Mouse (Mus musculus) megakaryocyte progenitor cell, adult 5-6 weeks (primary cell): ENCODE data around the gene Ripk1. TPM values are rescaled to one million over a fixed set of nuclear protein-coding genes. Genes with fewer than 3 reads are reported as not detected.
"Not testable (repeated sequence)": the region's sequence is repeated elsewhere in the genome, so short reads cannot be mapped to it uniquely, and the experiment has no call there.

Experiments used
- ATAC-seq: replicated peaks from 2 replicates; pipeline ENCODE4 v1.8.0; 2016; ENCODE audit warnings: mild to moderate bottlenecking, moderate TSS enrichment, inconsistent platforms; ENCODE audit not compliant: poor library complexity
- total RNA-seq, 2 experiments: library from RNA; stranded (forward) in 1 of 2; stranded (reverse) in 1 of 2; fragments of 157-497, 149-512 nt in 1 of 2; fragments of 200-1000 nt in 1 of 2; gene quantifications; 2 replicates each; pipeline versions ENCODE4 v1.2.3 to v1.2.4; 2015 to 2017

The Ripk1 gene
- total RNA-seq, 2 experiments from 2014 or later: 42.9 to 49.6 TPM

DNA sequence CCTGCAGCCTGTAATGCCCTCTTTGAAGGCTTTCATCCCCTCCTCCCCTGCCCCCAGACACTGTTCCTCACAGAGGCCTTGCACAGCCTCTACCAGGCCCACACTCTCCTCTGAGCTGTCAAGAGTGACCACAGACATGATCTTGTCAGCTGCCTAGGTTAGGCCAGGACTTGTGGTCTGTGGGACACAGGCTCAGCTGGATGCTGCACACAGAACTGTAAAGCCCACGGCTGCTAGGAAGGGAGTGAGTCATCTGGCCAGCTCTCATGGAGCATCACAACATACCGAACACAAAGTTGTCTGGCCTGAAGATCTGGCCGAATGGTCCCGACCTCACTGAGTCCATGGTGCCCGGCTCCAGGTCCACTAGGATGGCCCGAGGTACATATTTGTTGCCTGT lies 73.7 kb downstream of the Ripk1 start:
- not testable (repeated sequence) for ATAC-seq

DNA sequence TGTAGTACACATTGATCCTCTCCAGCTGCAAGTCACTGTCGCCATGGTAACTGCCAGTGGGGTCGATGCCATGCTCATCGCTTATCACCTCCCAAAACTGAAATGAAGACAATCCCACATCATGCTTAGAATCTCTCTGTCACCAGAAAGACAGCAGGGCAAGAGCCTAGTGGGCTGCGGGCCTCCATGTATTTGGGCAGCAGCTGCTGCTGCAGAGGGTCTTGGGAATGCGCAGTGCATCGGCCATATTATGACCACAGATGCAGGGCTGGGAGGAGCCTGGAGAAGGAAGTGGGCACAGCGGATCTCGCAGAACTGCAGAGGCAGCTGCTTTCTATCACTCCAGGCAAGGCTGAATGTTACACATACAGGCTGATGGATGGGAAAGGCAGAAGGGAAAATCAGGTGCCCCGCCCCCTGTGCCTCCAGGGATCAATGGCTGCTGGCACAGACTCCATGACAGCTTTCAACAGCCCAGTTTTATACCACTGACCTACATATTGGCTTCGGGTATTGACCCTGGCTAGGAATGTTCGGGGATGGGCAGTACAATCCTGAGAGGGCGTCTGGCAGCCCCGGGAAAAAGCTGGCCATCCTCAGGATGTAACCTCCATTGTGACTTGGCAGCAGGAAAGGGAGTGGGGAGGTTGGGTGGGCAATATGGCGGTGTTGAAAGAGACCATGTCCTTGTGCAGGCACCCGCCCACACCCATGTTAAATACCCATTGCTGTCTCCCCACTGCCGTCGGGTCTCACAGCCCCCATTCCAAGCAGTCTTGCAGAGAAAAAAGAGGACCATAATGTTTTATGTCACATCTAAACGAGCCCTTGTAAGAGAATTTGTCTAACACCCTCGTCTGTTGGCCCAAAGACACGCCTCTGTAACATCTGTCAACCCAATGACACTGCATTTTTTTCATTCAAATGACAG lies 74.7 kb downstream of the Ripk1 start:
- peak; percentile 58 for ATAC-seq

DNA sequence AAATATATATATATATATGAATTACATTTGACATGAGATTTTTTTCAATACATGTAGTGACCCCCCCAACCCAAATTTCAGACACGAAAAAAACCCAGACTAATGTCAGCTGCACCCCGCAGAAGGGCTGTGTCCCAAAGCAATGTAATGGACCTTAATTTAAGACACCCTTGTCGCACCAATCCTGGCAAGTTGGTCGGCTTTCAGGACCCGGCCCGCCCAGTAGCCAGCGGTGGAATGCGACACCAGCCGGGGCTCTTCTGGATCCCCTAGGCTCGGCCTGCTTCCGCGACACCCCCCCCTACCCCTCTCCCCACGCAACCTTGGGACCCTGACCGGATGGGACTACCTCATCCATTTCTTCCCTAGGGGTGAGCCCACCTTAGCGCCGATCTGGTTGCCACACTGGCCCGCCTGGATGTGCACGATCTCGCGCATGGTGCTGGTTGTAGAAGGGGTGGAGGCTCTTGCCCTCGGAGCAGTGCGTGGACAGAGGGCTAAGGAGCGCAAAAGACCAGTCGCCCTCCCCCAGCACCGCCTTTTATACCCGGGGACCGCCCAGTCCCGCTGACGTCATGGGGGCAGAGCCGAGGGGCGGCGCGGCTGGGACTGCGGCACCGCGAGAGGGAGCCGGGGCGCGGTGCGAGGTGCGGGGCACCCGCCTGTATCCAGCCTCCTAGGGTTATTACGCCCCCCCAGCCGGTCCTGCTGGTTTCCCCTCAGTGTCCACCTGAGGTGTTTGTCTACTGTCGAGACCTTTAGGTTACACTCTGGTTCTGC lies 75.5 kb downstream of the Ripk1 start, which contains the start of gene Tubb2a:
Gene Tubb2a, minus strand, starts transcription at position 516 of the 780 bp plus-strand sequence.
- ATAC-seq: peak; percentile 86

DNA sequence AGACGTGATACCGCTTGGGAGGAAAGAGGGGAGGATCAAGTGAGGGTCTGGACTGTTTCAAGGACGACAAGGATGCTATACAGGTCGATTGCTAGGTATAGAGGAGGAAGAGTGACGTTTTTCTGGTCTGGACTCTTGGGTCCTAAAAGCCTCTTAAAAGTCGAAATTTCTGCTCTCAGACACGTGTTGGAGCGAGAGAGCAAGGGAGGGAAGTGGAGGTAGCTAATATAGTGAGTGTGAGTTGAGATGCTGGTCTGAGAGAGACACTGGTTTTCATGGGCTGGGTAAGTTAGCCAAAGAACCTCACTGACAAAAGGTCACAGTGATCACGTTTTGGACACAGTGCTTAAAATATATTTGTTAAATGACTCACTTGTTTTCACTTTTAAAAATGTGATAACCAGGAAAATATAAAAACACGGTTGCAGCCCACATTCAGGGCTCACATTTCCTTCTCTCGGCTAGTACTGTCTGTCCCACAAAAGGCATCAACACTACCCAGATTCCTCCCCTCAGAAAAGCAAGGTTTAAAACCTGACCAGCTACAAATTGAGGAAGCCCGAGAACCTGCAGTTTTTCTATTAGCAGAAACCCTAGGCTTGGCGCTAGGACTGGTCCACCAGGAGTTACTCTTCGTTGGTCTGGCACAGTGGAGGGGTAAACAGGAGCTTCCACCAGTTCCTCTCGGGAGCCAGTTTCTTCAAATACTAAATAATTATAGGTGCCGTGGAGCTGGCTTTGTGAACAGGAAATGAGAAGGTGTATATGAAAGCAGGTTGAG lies 76.5 kb downstream of the Ripk1 start:
- ATAC-seq: no peak

DNA sequence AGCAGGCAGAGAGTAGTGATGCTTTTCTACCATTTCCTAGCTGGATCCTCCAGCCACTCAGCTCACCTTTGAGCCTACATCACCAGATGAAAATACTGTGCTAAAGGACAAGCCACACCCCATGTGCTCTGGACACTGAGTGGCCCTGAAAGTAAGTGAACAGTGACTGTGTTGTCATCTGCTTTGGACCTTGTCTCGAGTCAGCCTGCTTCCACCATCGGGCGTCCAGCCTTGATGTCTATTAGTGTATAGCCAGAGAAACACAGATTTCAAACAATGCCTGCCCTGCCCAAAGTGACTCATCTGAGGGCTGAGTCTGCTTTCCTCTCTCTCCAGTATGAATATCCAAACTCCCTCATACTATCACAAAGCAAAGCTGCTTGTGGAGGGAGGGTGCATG lies 77.6 kb downstream of the Ripk1 start:
- ATAC-seq: no peak

DNA sequence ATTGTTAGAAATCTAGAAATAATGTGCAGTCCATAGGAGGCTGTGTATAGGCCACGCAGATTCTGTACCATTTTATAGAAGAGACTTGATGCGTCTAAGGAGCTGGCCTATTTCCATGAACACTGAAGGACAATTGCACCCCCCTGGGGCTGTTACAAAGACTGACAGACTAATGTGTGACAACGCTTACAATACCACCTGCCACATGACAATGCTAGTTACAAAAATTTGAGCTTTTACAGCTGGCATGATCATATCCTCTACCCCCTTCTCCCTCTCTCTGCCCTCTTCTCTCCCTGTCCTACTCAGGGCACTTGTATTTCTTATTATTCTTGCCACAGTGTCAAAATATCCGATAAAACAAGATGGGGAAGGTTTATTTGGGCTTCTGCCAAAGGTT lies 79.8 kb downstream of the Ripk1 start:
- ATAC-seq: no peak

DNA sequence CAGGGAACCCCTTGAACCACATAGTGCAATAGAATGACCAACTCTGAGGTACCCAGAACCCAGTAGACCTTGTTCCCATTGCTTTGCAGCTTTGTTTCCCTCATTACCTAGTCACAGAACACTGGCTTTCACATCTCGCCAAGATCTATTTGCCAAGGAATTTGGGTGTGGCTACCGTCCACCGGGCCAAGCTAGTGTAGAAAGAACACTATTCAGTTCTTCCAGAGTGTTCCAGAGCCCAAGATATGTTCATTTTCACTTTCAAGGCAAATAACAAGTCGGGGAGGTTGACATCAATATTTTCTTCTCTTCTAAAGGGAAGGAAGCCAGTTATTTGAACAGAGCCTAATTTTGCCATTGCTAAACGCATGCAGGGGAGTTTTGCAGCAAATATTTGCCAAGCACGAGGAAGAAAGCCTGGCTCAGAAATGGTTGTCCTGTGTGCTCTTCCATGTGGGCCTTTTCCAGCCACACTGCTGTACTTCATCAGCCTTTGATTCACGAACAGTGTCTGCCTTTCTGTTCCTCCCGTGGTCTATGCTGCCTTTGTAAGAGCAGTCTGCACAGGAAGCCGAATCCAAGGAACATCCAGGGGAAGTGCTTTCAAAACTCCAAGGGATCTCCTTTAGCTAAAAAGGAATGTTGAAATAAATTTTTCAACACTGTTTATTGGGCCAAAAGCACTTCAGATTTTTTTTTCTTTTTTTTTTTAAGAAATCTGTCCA lies 82.0 kb downstream of the Ripk1 start:
- no peak for ATAC-seq

Other genes starting within 250 kb of the Ripk1 start
- not detected in 2 replicates for gene Serpinb6e, start 159.0 kb upstream of the Ripk1 start, total RNA-seq (2015)
- gene Serpinb6e, start 159.0 kb upstream of the Ripk1 start, total RNA-seq (2017): not detected in 2 replicates
- gene Serpinb6c, start 96.7 kb upstream of the Ripk1 start, total RNA-seq (2015): not detected in 2 replicates
- gene Serpinb6c, start 96.7 kb upstream of the Ripk1 start, total RNA-seq (2017): not detected in 2 replicates
- 48.7 and 53.0 TPM in 2 replicates for gene Nqo2, start 37.7 kb upstream of the Ripk1 start, total RNA-seq (2015)
- gene Nqo2, start 37.7 kb upstream of the Ripk1 start, total RNA-seq (2017): 34.7 and 47.3 TPM in 2 replicates
- gene Serpinb6a, start 431 bp downstream of the Ripk1 start, total RNA-seq (2015): 10.0 and 12.8 TPM in 2 replicates
- 12.0 and 17.6 TPM in 2 replicates for gene Serpinb6a, start 431 bp downstream of the Ripk1 start, total RNA-seq (2017)
- gene Bphl, start 35.2 kb downstream of the Ripk1 start, total RNA-seq (2015): 96.7 and 115 TPM in 2 replicates
- gene Bphl, start 35.2 kb downstream of the Ripk1 start, total RNA-seq (2017): 40.2 and 70.3 TPM in 2 replicates
- 2.3 and 2.5 TPM in 2 replicates for gene Tubb2a, start 75.6 kb downstream of the Ripk1 start, total RNA-seq (2015)
- 6.9 and 7.9 TPM in 2 replicates for gene Tubb2a, start 75.6 kb downstream of the Ripk1 start, total RNA-seq (2017)
- not detected in 2 replicates for gene Tubb2b, start 128.1 kb downstream of the Ripk1 start, total RNA-seq (2015)
- gene Tubb2b, start 128.1 kb downstream of the Ripk1 start, total RNA-seq (2017): not detected in 2 replicates
- gene Psmg4, start 160.6 kb downstream of the Ripk1 start, total RNA-seq (2015): 73.3 and 75.8 TPM in 2 replicates
- 200 and 229 TPM in 2 replicates for gene Psmg4, start 160.6 kb downstream of the Ripk1 start, total RNA-seq (2017)